Mouse (Mus musculus) liver, adult 2 months (tissue): ENCODE measurements around the gene Hand1. TPM values are rescaled to one million over a fixed set of nuclear protein-coding genes. Genes with fewer than 3 reads are reported as not detected.

Source experiments
- DNase-seq: peaks from one replicate; pipeline ENCODE4 v3.0.0-alpha.2; 2011; ENCODE audit warnings: low read depth, low spot score; ENCODE audit errors: extremely low read depth
- H3K27ac ChIP-seq: fragments of 200-500 bp; replicated peaks from 2 replicates; pipeline ENCODE4 v1.5.1; 2012; ENCODE audit warnings: low read depth, mild to moderate bottlenecking, control low read depth, inconsistent platforms, low read length; ENCODE audit not compliant: insufficient read depth
- H3K27me3 ChIP-seq: fragments of 200-500 bp; 2 replicates; pipeline ENCODE4 v1.6.1; 2012; ENCODE audit warnings: mild to moderate bottlenecking, moderate library complexity, low read length, inconsistent platforms; ENCODE audit not compliant: control insufficient read depth, insufficient read depth
- H3K36me3 ChIP-seq: fragments of 200-500 bp; 2 replicates; pipeline ENCODE4 v1.6.1; 2012; ENCODE audit warnings: low read length, inconsistent platforms; ENCODE audit not compliant: control insufficient read depth, insufficient read depth
- H3K4me1 ChIP-seq: fragments of 200-500 bp; 2 replicates; pipeline ENCODE4 v1.6.1; 2011; ENCODE audit warnings: low read length; ENCODE audit not compliant: control insufficient read depth, insufficient read depth
- H3K4me3 ChIP-seq: fragments of 200-500 bp; 2 replicates; pipeline ENCODE4 v1.5.1; 2011; ENCODE audit warnings: low read depth, mild to moderate bottlenecking, control low read depth, low read length, moderate library complexity; ENCODE audit not compliant: insufficient read depth
- H3K79me2 ChIP-seq: fragments of 200-500 bp; 2 replicates; pipeline ENCODE4 v1.6.1; 2012; ENCODE audit warnings: inconsistent platforms, mild to moderate bottlenecking, low read length, moderate library complexity; ENCODE audit not compliant: control insufficient read depth, insufficient read depth
- H3K9ac ChIP-seq: fragments of 200-500 bp; 2 replicates; pipeline ENCODE4 v1.6.1; 2012; ENCODE audit warnings: low read depth, mild to moderate bottlenecking, control low read depth, inconsistent platforms, low read length
- CTCF ChIP-seq: fragments of 200-500 bp; IDR thresholded peaks from 2 replicates; pipeline ENCODE4 v1.5.1; 2011; ENCODE audit warnings: low read depth, low read length, control low read depth
- POLR2A ChIP-seq: fragments of 200-500 bp; IDR thresholded peaks from 2 replicates; pipeline ENCODE4 v1.6.1; 2011; ENCODE audit warnings: low read length, control low read depth; ENCODE audit not compliant: insufficient read depth; ENCODE audit errors: extremely low read depth
- WGBS: fragments of 180-500 bp; shearing (Covaris S2); methylation state at CpG from one replicate; pipeline ENCODE4 v1.1.7; 2018; 5-methylcytosine and 5-hydroxymethylcytosine counted together
- polyA plus RNA-seq: library from polyadenylated mRNA; depleted of rRNA; stranded (reverse); fragments of >200 nt; gene quantifications from 2 replicates; pipeline ENCODE4 v1.2.3, GENCODE M21; 2012
- total RNA-seq: library from RNA; depleted of rRNA; stranded (reverse); fragments of >200 nt; gene quantifications from 2 replicates; pipeline ENCODE4 v1.2.3, GENCODE M21; 2014

The Hand1 gene
- total and polyA plus RNA-seq, 2 experiments: not detected

DNA sequence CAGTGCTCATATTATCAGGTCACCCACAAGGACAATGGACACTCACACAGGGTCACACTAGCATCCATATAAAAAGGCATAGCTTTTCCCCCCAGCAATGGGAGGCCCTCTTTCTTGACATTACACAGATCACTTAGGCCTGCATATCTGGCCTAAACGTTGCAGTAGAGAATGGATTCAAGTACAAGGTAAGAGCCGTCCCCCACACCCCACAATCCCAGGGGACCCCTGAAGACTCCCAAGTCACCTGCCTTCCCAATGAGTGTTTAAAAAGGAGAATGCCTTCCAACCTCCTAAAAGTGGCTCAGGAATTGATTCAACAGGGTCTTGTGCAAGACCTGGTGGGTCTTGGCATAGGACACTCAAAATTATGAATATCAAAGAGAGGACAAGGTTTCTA is 2.7 kb upstream of the Hand1 start:
- WGBS: 29% methylated on average over 2 of the region's 2 CpGs
- H3K27me3 ChIP-seq: peaks cover 39% of the 10 kb centered on the region

DNA sequence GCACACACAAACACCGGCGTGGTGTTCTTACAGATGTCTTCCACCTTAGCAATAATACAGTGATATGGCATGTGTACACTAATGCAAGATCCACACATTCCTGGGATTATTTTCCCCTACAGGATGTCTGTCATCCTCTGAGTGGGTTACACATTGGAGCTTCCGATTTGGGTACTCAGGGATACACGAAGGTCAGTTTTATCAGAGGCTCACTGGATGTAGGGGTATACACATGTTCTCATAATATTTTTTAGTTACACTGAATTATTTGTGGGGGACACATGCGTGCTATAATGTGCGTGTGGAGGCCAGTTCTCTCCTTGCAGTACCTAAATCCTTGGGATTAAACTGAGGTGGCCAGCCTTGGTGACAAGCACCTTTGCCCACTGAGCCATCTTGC is 1.4 kb upstream of the Hand1 start:
- Histone ChIP-seq H3K27me3 (peaks cover 46% of the 10 kb centered on the region), H3K36me3 (no peaks in the 10 kb centered on the region), H3K79me2 (no peaks in the 10 kb centered on the region), H3K4me3 (no peak overlapping the region), H3K27ac (no peak overlapping the region), H3K9ac (no peak overlapping the region), H3K4me1 (no peaks in the 10 kb centered on the region)
- 27% methylated on average over 6 of the region's 6 CpGs for WGBS
- TF ChIP-seq CTCF (no peak), POLR2A (no peak)
- DNase-seq: no peak

More for the DNA sequence above, 2.7 kb upstream of the Hand1 start:
- Histone ChIP-seq H3K4me3 (no peak overlapping the region), H3K36me3 (no peaks in the 10 kb centered on the region), H3K27ac (no peak overlapping the region), H3K9ac (no peak overlapping the region), H3K4me1 (no peaks in the 10 kb centered on the region), H3K79me2 (no peaks in the 10 kb centered on the region)
- TF ChIP-seq CTCF: no peak
- no peak for TF ChIP-seq POLR2A
- no peak for DNase-seq

DNA sequence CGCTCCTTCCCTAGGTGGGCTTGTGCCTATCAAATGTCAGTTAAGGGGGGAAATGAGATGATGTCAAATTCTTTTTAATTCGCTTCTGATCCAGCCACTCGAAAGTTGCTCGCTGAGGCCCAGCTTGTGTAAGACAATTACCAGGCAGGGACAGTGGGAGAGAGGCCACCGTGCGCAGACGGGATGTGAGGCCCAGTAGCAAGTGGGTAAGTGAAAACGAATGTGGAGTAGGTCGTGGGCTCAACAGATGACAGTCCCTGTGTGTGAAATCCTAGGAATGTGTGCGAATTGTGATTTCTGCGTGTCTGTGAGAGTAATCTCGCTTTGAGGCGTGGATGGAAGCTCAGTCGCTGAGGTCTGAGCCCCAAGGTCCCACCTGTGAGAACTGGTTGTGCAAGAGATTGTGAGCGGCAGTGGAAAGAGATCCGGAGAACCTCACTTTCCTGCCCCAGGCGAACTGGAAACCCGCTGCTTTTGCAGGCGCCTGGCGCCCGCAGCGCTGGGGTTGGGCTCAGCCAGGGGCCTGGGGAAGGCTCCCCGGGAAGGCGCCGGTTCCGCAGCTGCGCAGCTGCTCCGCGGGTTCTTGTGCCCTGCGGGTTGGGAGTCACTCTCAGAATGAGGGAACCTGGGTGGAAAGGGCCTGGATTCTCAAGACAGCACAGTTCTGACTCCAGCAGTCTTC is 819 bp upstream of the Hand1 start:
- no peak for DNase-seq
- H3K27ac ChIP-seq: no peak overlapping the region
- no peak overlapping the region for H3K9ac ChIP-seq
- H3K79me2 ChIP-seq: no peaks in the 10 kb centered on the region
- no peak for TF ChIP-seq CTCF
- no peak for TF ChIP-seq POLR2A
- H3K4me1 ChIP-seq: no peaks in the 10 kb centered on the region
- H3K27me3 ChIP-seq: peaks cover 47% of the 10 kb centered on the region
- no peaks in the 10 kb centered on the region for H3K36me3 ChIP-seq
- H3K4me3 ChIP-seq: no peak overlapping the region
- 8% methylated on average over 30 of the region's 30 CpGs for WGBS

DNA sequence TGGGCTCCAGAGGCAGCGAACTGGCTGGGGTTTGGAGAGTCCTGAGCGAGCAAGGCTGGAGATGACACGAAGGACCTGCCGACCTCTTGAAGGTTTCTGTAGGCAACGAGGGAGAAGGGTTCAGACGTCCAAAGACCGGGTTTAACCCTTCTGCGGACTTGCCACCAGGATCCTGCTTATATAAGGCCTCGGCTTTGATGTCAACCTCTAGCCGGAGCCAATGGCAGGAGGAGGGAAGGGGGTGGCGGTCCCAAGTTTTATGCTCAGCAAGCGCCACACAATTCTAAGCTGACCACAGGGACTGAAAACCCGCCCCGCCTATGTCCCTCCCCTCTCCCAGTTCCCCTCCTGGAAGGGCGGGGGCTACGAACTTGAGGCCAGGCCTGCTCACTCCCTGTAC is 757 bp downstream of the Hand1 start:
- no peaks in the 10 kb centered on the region for H3K36me3 ChIP-seq
- no peak overlapping the region for H3K9ac ChIP-seq
- H3K4me1 ChIP-seq: peaks cover 5% of the 10 kb centered on the region; the same call in 1 of the 2 replicates
- TF ChIP-seq POLR2A (no peak), CTCF (no peak)
- H3K27ac ChIP-seq: no peak overlapping the region
- no peaks in the 10 kb centered on the region for H3K79me2 ChIP-seq
- H3K4me3 ChIP-seq: no peak overlapping the region
- WGBS: 24% methylated on average over 16 of the region's 16 CpGs
- no peak for DNase-seq
- H3K27me3 ChIP-seq: peaks cover 52% of the 10 kb centered on the region

DNA sequence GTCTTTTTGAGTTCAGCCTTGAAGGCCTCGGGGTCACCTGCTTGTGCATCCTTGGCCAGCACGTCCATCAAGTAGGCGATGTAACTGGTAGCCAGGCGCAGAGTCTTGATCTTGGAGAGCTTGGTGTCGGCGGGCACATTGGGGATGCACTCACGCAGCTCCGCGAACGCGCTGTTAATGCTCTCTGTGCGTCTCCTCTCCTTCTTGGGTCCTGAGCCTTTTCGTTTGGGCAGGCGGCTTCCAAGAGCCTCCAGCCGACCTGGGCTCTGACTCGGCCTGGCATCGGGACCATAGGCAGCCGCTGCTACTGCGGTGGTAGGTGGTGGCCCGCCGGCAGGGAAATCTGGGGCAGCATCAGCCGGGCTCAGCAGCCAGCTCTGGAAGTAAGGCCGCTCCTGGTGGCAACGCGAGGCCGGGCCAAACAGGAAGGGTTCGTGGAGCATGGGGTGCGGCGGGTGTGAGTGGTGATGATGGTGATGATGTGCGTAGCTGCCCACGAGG is 1.3 kb downstream of the Hand1 start:
- Histone ChIP-seq H3K79me2 (no peaks in the 10 kb centered on the region), H3K4me1 (peaks cover 5% of the 10 kb centered on the region; the same call in 1 of the 2 replicates), H3K4me3 (no peak overlapping the region), H3K36me3 (no peaks in the 10 kb centered on the region), H3K27me3 (peaks cover 47% of the 10 kb centered on the region), H3K9ac (no peak overlapping the region), H3K27ac (no peak overlapping the region)
- 13% methylated on average over 31 of the region's 31 CpGs for WGBS
- DNase-seq: no peak
- TF ChIP-seq CTCF: no peak
- no peak for TF ChIP-seq POLR2A

DNA sequence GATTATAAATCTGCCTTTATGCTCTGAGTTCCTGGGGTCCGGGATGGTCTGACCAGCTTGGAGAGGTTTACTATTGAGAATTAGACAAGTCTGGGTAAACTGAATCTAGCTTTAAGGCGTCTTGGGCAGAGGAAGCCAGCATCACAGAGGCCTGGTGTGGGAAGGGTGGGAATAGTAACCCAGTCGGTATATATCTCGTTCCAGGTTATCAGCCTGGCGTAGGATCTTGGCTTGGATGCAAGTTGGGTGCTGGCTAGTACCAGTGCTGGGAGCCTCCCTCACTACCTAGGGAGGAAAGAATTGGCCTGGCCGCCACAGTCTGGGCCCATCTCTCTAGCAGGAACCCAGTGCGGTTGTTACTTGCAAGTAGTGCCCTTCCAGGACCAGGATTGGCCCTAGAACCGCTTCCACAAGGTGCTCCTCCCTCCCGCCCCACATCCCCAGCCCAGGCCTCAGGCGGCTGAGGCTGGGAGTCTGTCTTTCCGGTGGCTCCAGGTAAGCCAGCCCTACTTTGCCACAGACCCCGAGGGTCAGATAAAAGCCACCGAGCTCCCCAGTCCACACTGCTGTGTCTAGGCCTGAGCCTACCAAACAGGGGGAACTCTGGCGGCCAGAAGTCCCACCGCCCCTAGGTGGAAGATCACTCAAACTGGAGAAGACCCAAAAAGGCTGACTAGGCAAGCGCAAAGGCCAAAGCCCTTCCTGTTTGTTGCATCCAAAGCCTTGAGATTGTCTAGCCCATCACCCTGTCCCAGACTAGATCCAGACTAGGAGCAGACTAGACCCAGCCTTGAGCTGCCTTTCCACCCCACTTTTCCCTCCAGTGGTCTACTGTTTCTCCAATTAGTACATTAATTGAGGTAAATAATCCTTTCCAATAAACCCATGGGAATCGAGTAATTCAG is 2.5 kb downstream of the Hand1 start:
- H3K27me3 ChIP-seq: peaks cover 39% of the 10 kb centered on the region
- no peaks in the 10 kb centered on the region for H3K79me2 ChIP-seq
- WGBS: 48% methylated on average over 17 of the region's 17 CpGs
- no peak overlapping the region for H3K4me3 ChIP-seq
- no peak overlapping the region for H3K9ac ChIP-seq
- no peak for DNase-seq
- no peaks in the 10 kb centered on the region for H3K36me3 ChIP-seq
- peaks cover 5% of the 10 kb centered on the region; the same call in 1 of the 2 replicates for H3K4me1 ChIP-seq
- no peak overlapping the region for H3K27ac ChIP-seq
- TF ChIP-seq POLR2A (no peak), CTCF (no peak)
